Mouse (Mus musculus) E14TG2a.4 (cell line): ENCODE measurements around the gene Supt6.

ENCODE experiments used
- H3K27me3 ChIP-seq: 2 replicates; pipeline ENCODE4 v1.6.1; 2014; ENCODE audit warnings: low read length, control low read depth; ENCODE audit not compliant: insufficient read depth
- H3K36me3 ChIP-seq: 2 replicates; pipeline ENCODE4 v1.6.1; 2014; ENCODE audit warnings: low read length, control low read depth; ENCODE audit not compliant: insufficient read depth
- H3K4me1 ChIP-seq: replicated peaks from 2 replicates; pipeline ENCODE4 v1.6.1; 2014; ENCODE audit warnings: low read depth, low read length, control low read depth
- H3K4me3 ChIP-seq: replicated peaks from 2 replicates; pipeline ENCODE4 v1.5.1; 2014; ENCODE audit warnings: mild to moderate bottlenecking, low read length
- H3K9me3 ChIP-seq: 2 replicates; pipeline ENCODE4 v1.6.1; 2014; ENCODE audit warnings: low read length, control low read depth
- CTCF ChIP-seq: conservative IDR thresholded peaks from 2 replicates; pipeline ENCODE4 v1.5.1; 2014; ENCODE audit warnings: low read length
- NANOG ChIP-seq: IDR thresholded peaks from 2 replicates; pipeline ENCODE4 v1.6.1; 2014; ENCODE audit warnings: borderline replicate concordance, low read length, mixed read lengths
- POU5F1 ChIP-seq: IDR thresholded peaks from 2 replicates; pipeline ENCODE4 v1.6.1; 2014; ENCODE audit warnings: low read length, borderline replicate concordance

Supt6 gene

GRCm38 (mm10) chr11:78162504-78162903, 83.3 kb downstream of the Supt6 start:
- Histone ChIP-seq H3K27me3 (no peaks in the 10 kb centered on the region), H3K9me3 (no peaks in the 10 kb centered on the region), H3K4me3 (peak overlapping the region; percentile 98), H3K36me3 (peaks cover 66% of the 10 kb centered on the region), H3K4me1 (peaks cover 85% of the 10 kb centered on the region)
- TF ChIP-seq NANOG (no peak), CTCF (no peak), POU5F1 (no peak)

- Histone ChIP-seq H3K9me3 (no peaks in the 10 kb centered on the region), H3K27me3 (no peaks in the 10 kb centered on the region), H3K36me3 (peaks cover 67% of the 10 kb centered on the region), H3K4me1 (peaks cover 85% of the 10 kb centered on the region), H3K4me3 (peak overlapping the region; percentile 98)
- TF ChIP-seq CTCF (no peak), POU5F1 (no peak), NANOG (no peak)
Observed at GRCm38 (mm10) chr11:78161968-78162367, 83.8 kb downstream of the Supt6 start.

- TF ChIP-seq CTCF (no peak), POU5F1 (no peak), NANOG (no peak)
- peaks cover 84% of the 10 kb centered on the region for H3K4me1 ChIP-seq
- no peaks in the 10 kb centered on the region for H3K9me3 ChIP-seq
- H3K4me3 ChIP-seq, result 0 out of 2 replicates have a peak overlapping the region, but pooled peaks have one; percentile 52
- H3K27me3 ChIP-seq, result no peaks in the 10 kb centered on the region
- peaks cover 75% of the 10 kb centered on the region for H3K36me3 ChIP-seq
Observed at GRCm38 (mm10) chr11:78161169-78161568, 84.6 kb downstream of the Supt6 start.

GRCm38 (mm10) chr11:78160675-78161074, 85.1 kb downstream of the Supt6 start:
- H3K27me3 ChIP-seq, result no peaks in the 10 kb centered on the region
- TF ChIP-seq CTCF, result no peak
- no peak for TF ChIP-seq NANOG
- no peak for TF ChIP-seq POU5F1
- peaks cover 83% of the 10 kb centered on the region for H3K4me1 ChIP-seq
- H3K9me3 ChIP-seq, result no peaks in the 10 kb centered on the region
- peak overlapping the region; percentile 52 for H3K4me3 ChIP-seq
- peaks cover 80% of the 10 kb centered on the region for H3K36me3 ChIP-seq

GRCm38 (mm10) chr11:78160171-78160570, 85.6 kb downstream of the Supt6 start:
- Histone ChIP-seq H3K36me3 (peaks cover 85% of the 10 kb centered on the region), H3K4me3 (peak overlapping the region; percentile 52), H3K4me1 (peaks cover 86% of the 10 kb centered on the region), H3K9me3 (no peaks in the 10 kb centered on the region), H3K27me3 (no peaks in the 10 kb centered on the region)
- TF ChIP-seq POU5F1, result no peak
- no peak for TF ChIP-seq NANOG
- no peak for TF ChIP-seq CTCF

GRCm38 (mm10) chr11:78159557-78159956, 86.2 kb downstream of the Supt6 start:
- Histone ChIP-seq H3K9me3 (no peaks in the 10 kb centered on the region), H3K4me3 (peak overlapping the region; percentile 52), H3K4me1 (peaks cover 89% of the 10 kb centered on the region), H3K27me3 (no peaks in the 10 kb centered on the region), H3K36me3 (peaks cover 91% of the 10 kb centered on the region)
- TF ChIP-seq NANOG, result no peak
- no peak for TF ChIP-seq CTCF

- Histone ChIP-seq H3K27me3 (no peaks in the 10 kb centered on the region), H3K4me3 (no peak overlapping the region), H3K9me3 (no peaks in the 10 kb centered on the region), H3K4me1 (peaks cover 94% of the 10 kb centered on the region), H3K36me3 (peaks cover 96% of the 10 kb centered on the region)
- TF ChIP-seq CTCF (peak; percentile 83), POU5F1 (no peak)
Observed at GRCm38 (mm10) chr11:78159096-78159495, 86.7 kb downstream of the Supt6 start.
